In genomic region chr9:44890122-44890521, GRCm38 (mm10) we compare ENCODE assay signal across 20 mouse cellular contexts. TPM values are rescaled to one million over a fixed set of nuclear protein-coding genes. Genes with fewer than 3 reads are reported as not detected.
DNase-seq lines count a peak whose midpoint lies in the region; ATAC-seq and TF ChIP-seq lines count a peak whose summit lies in the region.
"Had no signal": no experiment of that assay in that cellular context is flagged by ENCODE, and none has a peak within 500 bp of the region (broad histone marks: within the 10 kb centered on the region; RNA-seq: fewer than 3 reads in every experiment).

No protein-coding gene starts in this region.

- no peak for TF ChIP-seq POLR2A in MEL (IDR thresholded peaks at IDR 0.05; ENCODE audit: control insufficient read depth in 1 of 2, insufficient read depth in 1 of 2, low read depth in 1 of 2, low read length in 2 of 2, poor library complexity in 1 of 2)

- no peak for TF ChIP-seq CTCF in MEL (IDR thresholded peaks at IDR 0.05 in 2 of 3, conservative IDR thresholded peaks at IDR 0.05 in 1 of 3; ENCODE audit: control insufficient read depth in 1 of 3, insufficient read depth in 1 of 3, low read depth in 2 of 3, low read length in 3 of 3, poor library complexity in 1 of 3, severe bottlenecking in 1 of 3)

- TF ChIP-seq RAD21 in MEL (IDR thresholded peaks at IDR 0.05; ENCODE audit: low read depth, low read length), result no peak

- H3K27ac ChIP-seq in MEL (ENCODE audit: control insufficient read depth, low read depth, low read length), result no peak overlapping the region

- intact Hi-C loops in gastrocnemius, postnatal 14 days (cut with DNase I; ENCODE audit: low total_unique reads), result no loop called here

- no peak for TF ChIP-seq EP300 in MEL (IDR thresholded peaks at IDR 0.05; ENCODE audit: low read depth in 1 of 2, low read length in 2 of 2)

- no peak overlapping the region for H3K4me3 ChIP-seq in MEL (ENCODE audit: control insufficient read depth in 1 of 2, insufficient read depth in 1 of 2, low read depth in 2 of 2, low read length in 2 of 2)

- no peaks in the 10 kb centered on the region for H3K79me2 ChIP-seq in MEL (ENCODE audit: control insufficient read depth, insufficient read depth, low read length, poor library complexity)

- no peak for DNase-seq in MEL (ENCODE audit: low read depth, low spot score)
- DNase-seq in gastrocnemius, postnatal 14 days, result no peak
- DNase-seq in kidney, postnatal 36 days, result no peak
- DNase-seq: adrenal gland, adult 2 months; adrenal gland, adult 8-10 months; adrenal gland, postnatal 10 days; adrenal gland, postnatal 14 days; adrenal gland, postnatal 25 days; adrenal gland, postnatal 36 days; B cell, adult 2 months; cerebellum, adult 11 months; cerebellum, adult 11-12 months; cerebellum, adult 18-20 months; cerebellum, adult 2 months had no signal

- H3K27me3 ChIP-seq in MEL (ENCODE audit: control insufficient read depth in 1 of 2, insufficient read depth in 2 of 2, low read length in 2 of 2), result peaks cover 0 to 5% of the 10 kb centered on the region in 2 experiments; a peak in 1 of 4 replicates
- H3K27me3 ChIP-seq: CH12.LX, Patski had no signal

- H3K4me1 ChIP-seq in MEL (ENCODE audit: control insufficient read depth in 1 of 2, insufficient read depth in 2 of 2, low read length in 2 of 2), result peaks cover 0 to 23% of the 10 kb centered on the region in 2 experiments; a peak in 3 of 4 replicates

- H3K9me3 ChIP-seq in MEL (replicated peaks; ENCODE audit: insufficient read depth, low read length), result no peaks in the 10 kb centered on the region
- H3K9me3 ChIP-seq: G1E had no signal

- no peak overlapping the region for H3K9ac ChIP-seq in MEL (ENCODE audit: control insufficient read depth, low read depth, low read length, poor library complexity, severe bottlenecking)

- peaks cover 0 to 15% of the 10 kb centered on the region in 2 experiments; a peak in 2 of 4 replicates for H3K36me3 ChIP-seq in MEL (ENCODE audit: control insufficient read depth in 1 of 2, insufficient read depth in 2 of 2, low read length in 2 of 2)
- H3K36me3 ChIP-seq: G1E had no signal

- ATAC-seq in megakaryocyte-erythroid progenitor cell, adult 5-6 weeks (replicated peaks; ENCODE audit: low FRiP score, low TSS enrichment, poor library complexity, severe bottlenecking), result peak; percentile 34; the same call in 1 of the 2 replicates
- ATAC-seq: activated CD4-positive, CD25-positive, alpha-beta regulatory T cell, adult 4 months; CD4-positive, CD25-positive, alpha-beta regulatory T cell, adult 4 months; Patski had no signal

TF ChIP-seq in MEL, 35 proteins besides CTCF, POLR2A, EP300 and RAD21:
- TF ChIP-seq ELF1 (IDR thresholded peaks at IDR 0.05; ENCODE audit: low read depth, low read length) (no peak), TAL1 (IDR thresholded peaks at IDR 0.05; ENCODE audit: low read length) (no peak), MAFK (IDR thresholded peaks at IDR 0.05; ENCODE audit: borderline replicate concordance, low read depth, low read length) (no peak), E2F4 (IDR thresholded peaks at IDR 0.05; ENCODE audit: borderline replicate concordance, low read depth, low read length) (peak; percentile 56; the same call in 1 of the 2 replicates), ZNF384 (IDR thresholded peaks at IDR 0.05; ENCODE audit: low read depth, low read length) (no peak), GATA1 (IDR thresholded peaks at IDR 0.05; ENCODE audit: low read depth, low read length) (peak; percentile 82)

RNA-seq across cellular contexts. Expression of gene Kmt2a, which starts 9.0 kb away (rescaled TPM):
- total RNA-seq in MEL (2012; rRNA removed), result 4.7 and 6.2 TPM in 2 replicates
- 10 to 100 TPM; 11.7 to 27.3 TPM for polyA plus RNA-seq in MEL (2012; ENCODE audit: insufficient read depth in 1 of 2, insufficient read length in 2 of 2, low read depth in 1 of 2, low replicate concordance in 2 of 2, missing spikeins in 1 of 2)
- 97.4 and 110 TPM in 2 replicates for total RNA-seq in megakaryocyte-erythroid progenitor cell, adult 5-6 weeks (2014; fragmentation: Nextera tagmentation)
- total RNA-seq in megakaryocyte-erythroid progenitor cell, adult 5-6 weeks (2017), result 14.0 and 23.6 TPM in 2 replicates
- total RNA-seq in gastrocnemius, postnatal 14 days (2021), result 10 to 100 TPM; 11.8 to 14.3 TPM

RNA-seq across cellular contexts. Expression of gene Atp5l, which starts 30.4 kb away (rescaled TPM):
- 719 and 722 TPM in 2 replicates for total RNA-seq in MEL (2012; rRNA removed)
- 100 to 1,000 TPM in 1 of 2 experiments, not detected in 1; 320 TPM for polyA plus RNA-seq in MEL (2012; ENCODE audit: insufficient read depth in 1 of 2, insufficient read length in 2 of 2, low read depth in 1 of 2, low replicate concordance in 2 of 2, missing spikeins in 1 of 2)
- total RNA-seq in megakaryocyte-erythroid progenitor cell, adult 5-6 weeks (2014; fragmentation: Nextera tagmentation), result 751 and 827 TPM in 2 replicates
- total RNA-seq in megakaryocyte-erythroid progenitor cell, adult 5-6 weeks (2017), result 149 and 255 TPM in 2 replicates
- 100 to 1,000 TPM; 663 to 775 TPM for total RNA-seq in gastrocnemius, postnatal 14 days (2021)
